Mouse (Mus musculus) liver, embryonic 11.5 days (tissue): ENCODE results near the gene Mapk7. TPM values are rescaled to one million over a fixed set of nuclear protein-coding genes. Genes with fewer than 3 reads are reported as not detected.

ENCODE experiments used
- ATAC-seq: fragments of 200-750 bp; cut with Nextera tagmentation; replicated peaks from 2 replicates; pipeline ENCODE4 v1.8.0; 2017; ENCODE audit warnings: moderate number of reproducible peaks, mild to moderate bottlenecking, moderate TSS enrichment, moderate library complexity; ENCODE audit not compliant: low FRiP score
- DNase-seq: peaks from one replicate; pipeline ENCODE4 v3.0.0-alpha.2; 2017; ENCODE audit warnings: low spot score
- H3K27ac ChIP-seq: fragments of 300-500 bp; sonication (generic); 2 replicates; pipeline ENCODE4 v1.5.1; 2014; ENCODE audit warnings: mild to moderate bottlenecking, low read depth, low read length, control low read depth
- H3K27me3 ChIP-seq: fragments of 300-500 bp; sonication (generic); replicated peaks from 2 replicates; pipeline ENCODE4 v1.6.1; 2014; ENCODE audit warnings: low read length, mixed read lengths; ENCODE audit not compliant: control insufficient read depth, insufficient read depth
- H3K36me3 ChIP-seq: fragments of 300-500 bp; sonication (generic); 2 replicates; pipeline ENCODE4 v1.6.1; 2014; ENCODE audit warnings: mild to moderate bottlenecking, low read length, moderate library complexity, mixed read lengths; ENCODE audit not compliant: control insufficient read depth, insufficient read depth
- H3K4me1 ChIP-seq: fragments of 300-500 bp; sonication (generic); replicated peaks from 2 replicates; pipeline ENCODE4 v1.6.1; 2014; ENCODE audit warnings: low read length, mixed read lengths; ENCODE audit not compliant: control insufficient read depth, insufficient read depth
- H3K4me2 ChIP-seq: fragments of 300-500 bp; sonication (generic); 2 replicates; pipeline ENCODE4 v1.6.1; 2014; ENCODE audit warnings: mild to moderate bottlenecking, control low read depth, moderate library complexity
- H3K4me3 ChIP-seq: fragments of 300-500 bp; sonication (generic); 2 replicates; pipeline ENCODE4 v1.5.1; 2014; ENCODE audit warnings: low read depth, low read length, control low read depth
- H3K9ac ChIP-seq: fragments of 300-500 bp; sonication (generic); 2 replicates; pipeline ENCODE4 v1.6.1; 2014; ENCODE audit warnings: low read depth, low read length, control low read depth
- H3K9me3 ChIP-seq: fragments of 300-500 bp; sonication (generic); 2 replicates; pipeline ENCODE4 v1.6.1; 2016; ENCODE audit warnings: low read length, inconsistent platforms, mixed read lengths; ENCODE audit not compliant: control insufficient read depth
- WGBS: fragments of 180-500 bp; shearing (Covaris S2); extraction: QIAGEN DNeasy Blood & Tissue Kit; methylation state at CpG from one replicate; pipeline ENCODE4 v1.1.7; 2014; 5-methylcytosine and 5-hydroxymethylcytosine counted together
- polyA plus RNA-seq: library from polyadenylated mRNA; unstranded; fragments of >200 nt; fragmentation: Nextera tagmentation; extraction: Ambion mirVana; gene quantifications from 2 replicates; pipeline ENCODE4 v1.2.1, GENCODE M21; 2014

The Mapk7 gene
- polyA plus RNA-seq, 1 experiment from 2014 or later: 27.6 TPM

DNA sequence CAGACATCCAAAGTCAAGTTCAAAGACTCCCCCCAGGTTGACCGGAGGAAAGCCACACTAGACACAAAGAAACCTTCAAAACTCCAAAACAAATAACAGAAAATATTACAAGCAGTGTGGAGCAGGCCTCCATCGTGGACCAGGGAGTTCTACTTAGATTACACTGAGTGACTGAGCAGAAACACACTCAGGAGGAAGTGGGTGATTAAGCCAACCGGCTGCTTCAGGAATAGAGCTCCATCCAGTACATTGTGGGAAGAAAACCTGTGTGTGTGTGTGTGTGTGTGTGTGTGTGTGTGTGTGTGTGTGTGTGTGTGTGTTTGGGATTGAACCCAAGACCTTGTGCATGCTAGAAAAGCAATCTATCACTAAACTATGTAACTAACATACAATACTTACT, 55.0 kb downstream of the Mapk7 start:
- Histone ChIP-seq H3K4me3 (no peak overlapping the region), H3K4me1 (no peaks in the 10 kb centered on the region), H3K4me2 (no peak overlapping the region), H3K9me3 (no peaks in the 10 kb centered on the region), H3K36me3 (no peaks in the 10 kb centered on the region), H3K9ac (no peak overlapping the region), H3K27ac (no peak overlapping the region), H3K27me3 (no peaks in the 10 kb centered on the region)
- no peak for DNase-seq
- no peak for ATAC-seq
- 48% methylated on average over 3 of the region's 3 CpGs for WGBS

Other genes with a start within 250 kb of the Mapk7 start
- gene Aldh3a2, start 226.9 kb downstream of the Mapk7 start, polyA plus RNA-seq: 23.8 and 28.3 TPM in 2 replicates
- 0.07 TPM in 1 of 2 replicates, not detected in the other for gene Slc47a2, start 151.5 kb downstream of the Mapk7 start, polyA plus RNA-seq
- 1.4 TPM in 2 replicates for gene Slc47a1, start 116.1 kb downstream of the Mapk7 start, polyA plus RNA-seq
- 0.27 and 0.34 TPM in 2 replicates for gene Rnf112, start 40.3 kb downstream of the Mapk7 start, polyA plus RNA-seq
- 36.5 and 39.1 TPM in 2 replicates for gene Mfap4, start 9.0 kb downstream of the Mapk7 start, polyA plus RNA-seq
- gene B9d1, start 10.7 kb upstream of the Mapk7 start, polyA plus RNA-seq: 10.2 and 11.1 TPM in 2 replicates
- gene Epn2, start 85.3 kb upstream of the Mapk7 start, polyA plus RNA-seq: 9.2 and 9.3 TPM in 2 replicates
- gene Grap, start 158.9 kb upstream of the Mapk7 start, polyA plus RNA-seq: 9.5 and 9.9 TPM in 2 replicates
- 5.0 and 5.5 TPM in 2 replicates for gene Fam83g, start 189.7 kb upstream of the Mapk7 start, polyA plus RNA-seq
- gene Slc5a10, start 226.4 kb upstream of the Mapk7 start, polyA plus RNA-seq: not detected in 2 replicates